Mouse (Mus musculus) stomach, postnatal 0 days (tissue): ENCODE results near the gene Shkbp1.

Experiments
- CTCF ChIP-seq: IDR thresholded peaks from 2 replicates; pipeline ENCODE4 v1.5.1; 2016; ENCODE audit warnings: antibody characterized with exemption, low read depth, mild to moderate bottlenecking, moderate library complexity
- EP300 ChIP-seq: optimal IDR thresholded peaks from 2 replicates; pipeline ENCODE3; 2016; ENCODE audit warnings: antibody characterized with exemption

DNA sequence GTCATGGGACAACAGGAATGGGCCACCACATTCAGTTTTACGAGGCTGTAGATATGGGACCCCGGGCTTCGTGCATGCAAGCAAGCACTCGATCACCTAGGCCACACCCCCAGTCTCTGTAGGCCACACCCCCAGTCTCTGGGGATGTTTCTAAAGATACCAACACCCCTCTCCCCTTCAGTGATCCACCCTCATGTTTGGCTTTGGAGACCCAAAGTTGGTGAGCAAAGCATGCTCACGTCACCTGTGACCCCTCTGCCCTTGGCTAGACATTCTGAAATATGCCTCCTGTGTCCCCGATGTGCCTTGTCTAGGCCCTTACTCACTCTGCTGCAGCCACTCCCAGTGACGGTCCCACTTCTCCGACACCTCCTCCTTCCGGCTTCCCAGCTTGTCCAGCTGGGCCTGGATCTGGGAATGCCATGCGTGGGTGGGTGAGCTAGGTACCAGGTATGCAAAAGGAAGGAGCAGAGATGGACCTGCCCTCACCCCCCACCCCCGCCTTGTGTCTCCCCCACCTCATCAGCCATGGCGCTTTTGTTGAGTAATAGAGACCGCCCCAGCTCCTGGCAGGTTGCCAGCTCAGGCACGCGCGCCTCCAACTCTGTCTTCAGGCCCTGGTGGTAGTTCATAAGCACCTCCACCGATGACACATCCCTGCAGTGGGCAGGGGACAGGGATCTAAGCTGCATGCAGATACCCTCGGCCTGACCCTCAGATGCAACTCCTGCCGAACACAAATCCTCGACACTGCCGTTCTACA, 10.4 kb upstream of the Shkbp1 start:
- TF ChIP-seq CTCF (no peak), EP300 (no peak)
